Mouse (Mus musculus) heart, embryonic 11.5 days (tissue): ENCODE data around the gene Cdc7. TPM values are rescaled to one million over a fixed set of nuclear protein-coding genes. Genes with fewer than 3 reads are reported as not detected.

Experiments used
- ATAC-seq: fragments of 200-750 bp; cut with Nextera tagmentation; replicated peaks from 2 replicates; pipeline ENCODE4 v1.8.0; 2017; ENCODE audit warnings: moderate library complexity; ENCODE audit not compliant: insufficient number of reproducible peaks, low FRiP score, low TSS enrichment
- H3K27ac ChIP-seq: fragments of 300-500 bp; sonication (generic); 2 replicates; pipeline ENCODE4 v1.5.1; 2014; ENCODE audit warnings: mild to moderate bottlenecking, low read depth, low read length
- H3K27me3 ChIP-seq: fragments of 300-500 bp; sonication (generic); 2 replicates; pipeline ENCODE4 v1.6.1; 2014; ENCODE audit warnings: mild to moderate bottlenecking, low read length, mixed read lengths; ENCODE audit not compliant: control insufficient read depth, insufficient read depth
- H3K36me3 ChIP-seq: fragments of 300-500 bp; sonication (generic); 2 replicates; pipeline ENCODE4 v1.6.1; 2014; ENCODE audit warnings: mild to moderate bottlenecking, low read length, moderate library complexity, mixed read lengths; ENCODE audit not compliant: control insufficient read depth, insufficient read depth
- H3K4me1 ChIP-seq: fragments of 300-500 bp; sonication (generic); 2 replicates; pipeline ENCODE4 v1.6.1; 2014; ENCODE audit warnings: low read length; ENCODE audit not compliant: control insufficient read depth, insufficient read depth
- H3K4me2 ChIP-seq: fragments of 300-500 bp; sonication (generic); 2 replicates; pipeline ENCODE4 v1.6.1; 2014; ENCODE audit warnings: mild to moderate bottlenecking, moderate library complexity
- H3K4me3 ChIP-seq: fragments of 300-500 bp; sonication (generic); 2 replicates; pipeline ENCODE4 v1.5.1; 2014; ENCODE audit warnings: low read depth, low read length
- H3K9ac ChIP-seq: fragments of 300-500 bp; sonication (generic); 2 replicates; pipeline ENCODE4 v1.6.1; 2014; ENCODE audit warnings: mild to moderate bottlenecking, low read depth, low read length, moderate library complexity
- H3K9me3 ChIP-seq: fragments of 300-500 bp; sonication (generic); replicated peaks from 2 replicates; pipeline ENCODE4 v1.6.1; 2016; ENCODE audit warnings: low read length; ENCODE audit not compliant: control insufficient read depth
- WGBS: fragments of 180-500 bp; shearing (Covaris S2); extraction: QIAGEN DNeasy Blood & Tissue Kit; methylation state at CpG from one replicate; pipeline ENCODE4 v1.1.7; 2014; ENCODE audit not compliant: insufficient replicate concordance; 5-methylcytosine and 5-hydroxymethylcytosine counted together
- polyA plus RNA-seq: library from polyadenylated mRNA; unstranded; fragments of >200 nt; fragmentation: Nextera tagmentation; extraction: Ambion mirVana; gene quantifications from 2 replicates; pipeline ENCODE4 v1.2.1, GENCODE M21; 2014

Cdc7 gene
- polyA plus RNA-seq, 1 experiment from 2014 or later, result 36.1 TPM

DNA sequence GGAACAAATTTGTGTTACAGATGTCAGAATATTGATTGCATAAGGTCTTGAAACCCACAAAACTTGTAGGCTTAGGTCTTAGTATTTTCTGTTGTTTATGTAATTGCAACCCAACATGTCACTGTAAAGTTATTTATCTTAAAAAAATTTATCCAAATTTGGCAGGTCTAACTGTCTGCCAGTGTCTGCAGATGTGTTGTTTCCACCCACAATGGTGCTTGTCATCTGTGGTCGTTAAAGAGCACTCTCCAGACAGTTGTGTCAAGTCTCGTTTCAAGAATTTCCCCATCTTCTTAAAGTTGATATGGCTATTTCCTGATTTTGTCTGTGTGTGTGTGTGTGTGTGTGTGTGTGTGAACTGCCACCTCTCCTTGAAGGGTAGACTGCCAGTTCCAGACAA, 21.5 kb downstream of the Cdc7 start:
- H3K9ac ChIP-seq, result no peak overlapping the region
- H3K27me3 ChIP-seq, result no peaks in the 10 kb centered on the region
- H3K4me3 ChIP-seq, result no peak overlapping the region
- 40% methylated on average over 2 of the region's 2 CpGs for WGBS
- H3K36me3 ChIP-seq, result peaks cover 5% of the 10 kb centered on the region; the same call in 1 of the 2 replicates
- H3K9me3 ChIP-seq, result no peaks in the 10 kb centered on the region
- ATAC-seq, result no peak
- H3K4me2 ChIP-seq, result no peak overlapping the region
- H3K4me1 ChIP-seq, result peaks cover 1% of the 10 kb centered on the region; the same call in 1 of the 2 replicates
- H3K27ac ChIP-seq, result no peak overlapping the region

DNA sequence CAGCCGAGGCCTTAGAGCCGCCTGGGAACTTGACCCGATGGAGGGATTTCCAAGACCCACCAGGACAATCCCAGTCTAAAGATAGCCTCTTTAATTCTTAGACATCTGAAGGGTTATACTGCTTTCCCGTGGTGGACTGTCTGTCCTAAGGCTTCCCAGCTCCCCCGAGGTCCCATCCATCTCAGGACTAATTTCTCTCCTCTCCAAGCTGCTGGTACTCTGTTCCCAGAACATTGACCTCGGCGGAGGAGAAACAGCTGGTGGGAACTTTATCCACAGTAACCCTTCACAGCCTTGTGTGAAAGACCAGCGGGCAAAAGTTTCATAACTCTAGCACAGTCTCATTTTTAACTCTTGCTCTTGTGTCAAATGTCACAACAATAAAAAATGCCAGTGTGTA, 25.1 kb downstream of the Cdc7 start:
- Histone ChIP-seq H3K4me2 (no peak overlapping the region), H3K27ac (no peak overlapping the region), H3K9me3 (no peaks in the 10 kb centered on the region), H3K27me3 (no peaks in the 10 kb centered on the region), H3K4me1 (peaks cover 11% of the 10 kb centered on the region), H3K36me3 (peaks cover 2% of the 10 kb centered on the region; the same call in 1 of the 2 replicates), H3K9ac (no peak overlapping the region), H3K4me3 (no peak overlapping the region)
- ATAC-seq, result no peak
- WGBS, result 52% methylated on average over 8 of the region's 8 CpGs

DNA sequence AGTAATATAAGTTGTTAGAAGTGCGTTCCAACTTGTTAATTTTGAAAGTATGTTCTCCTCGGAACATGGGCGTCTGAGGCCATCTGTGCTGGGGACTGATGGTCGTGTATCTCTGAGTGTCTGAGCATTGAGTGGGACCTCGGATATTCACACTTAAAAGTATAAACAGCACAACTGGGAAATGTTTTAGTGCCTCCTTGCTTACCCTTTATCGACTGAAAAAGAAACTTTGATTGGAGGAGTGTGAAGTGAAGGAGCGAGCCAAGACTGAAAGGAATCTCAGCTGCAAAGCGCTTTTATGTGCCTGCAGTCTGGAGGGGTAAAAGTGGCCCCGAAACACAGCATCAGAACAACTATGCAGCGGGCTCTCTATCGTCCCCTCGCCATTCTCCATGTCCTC, 25.7 kb downstream of the Cdc7 start:
- 71% methylated on average over 12 of the region's 12 CpGs for WGBS
- Histone ChIP-seq H3K27me3 (no peaks in the 10 kb centered on the region), H3K4me1 (peaks cover 17% of the 10 kb centered on the region), H3K9me3 (no peaks in the 10 kb centered on the region), H3K27ac (no peak overlapping the region), H3K4me3 (no peak overlapping the region), H3K4me2 (no peak overlapping the region), H3K36me3 (no peaks in the 10 kb centered on the region), H3K9ac (no peak overlapping the region)
- no peak for ATAC-seq

DNA sequence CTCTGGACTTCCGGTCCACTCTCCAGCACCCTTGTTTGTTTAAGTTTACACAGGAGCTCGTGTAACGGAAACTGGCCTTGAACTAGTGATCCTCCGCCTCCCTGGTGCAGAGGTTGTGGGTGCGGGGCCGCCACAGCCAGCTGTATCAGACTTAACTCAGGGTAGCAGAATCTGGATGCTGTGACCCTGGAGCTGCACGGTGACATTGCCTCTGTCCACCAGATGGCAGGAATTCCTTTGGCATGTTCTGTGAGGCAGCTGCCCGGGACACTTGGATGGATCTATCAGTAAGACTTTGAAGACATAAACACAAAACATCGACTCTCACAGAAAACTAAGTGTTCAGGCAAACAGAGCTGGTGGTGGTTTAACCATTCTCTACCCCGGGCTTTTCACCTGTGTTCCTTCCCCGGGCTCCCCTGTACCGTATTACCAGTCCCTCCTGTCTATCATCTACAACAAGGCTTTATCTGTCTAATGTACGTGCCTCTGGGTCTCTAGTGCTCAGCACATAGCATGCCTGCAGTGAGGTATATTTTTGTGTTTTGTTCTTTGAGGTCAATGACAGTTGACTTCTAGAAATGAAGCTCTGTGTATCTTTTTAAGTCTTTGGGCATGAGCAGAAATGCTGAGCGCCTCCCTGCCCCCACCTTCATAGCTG, 26.6 kb downstream of the Cdc7 start:
- Histone ChIP-seq H3K4me3 (peak overlapping the region; percentile 14; the same call in 1 of the 2 replicates), H3K4me2 (peak overlapping the region; percentile 53), H3K27ac (no peak overlapping the region), H3K27me3 (no peaks in the 10 kb centered on the region), H3K36me3 (no peaks in the 10 kb centered on the region), H3K9me3 (no peaks in the 10 kb centered on the region), H3K9ac (no peak overlapping the region), H3K4me1 (peaks cover 20% of the 10 kb centered on the region)
- no peak; the same call in 1 of the 2 replicates for ATAC-seq
- 27% methylated on average over 14 of the region's 14 CpGs for WGBS

DNA sequence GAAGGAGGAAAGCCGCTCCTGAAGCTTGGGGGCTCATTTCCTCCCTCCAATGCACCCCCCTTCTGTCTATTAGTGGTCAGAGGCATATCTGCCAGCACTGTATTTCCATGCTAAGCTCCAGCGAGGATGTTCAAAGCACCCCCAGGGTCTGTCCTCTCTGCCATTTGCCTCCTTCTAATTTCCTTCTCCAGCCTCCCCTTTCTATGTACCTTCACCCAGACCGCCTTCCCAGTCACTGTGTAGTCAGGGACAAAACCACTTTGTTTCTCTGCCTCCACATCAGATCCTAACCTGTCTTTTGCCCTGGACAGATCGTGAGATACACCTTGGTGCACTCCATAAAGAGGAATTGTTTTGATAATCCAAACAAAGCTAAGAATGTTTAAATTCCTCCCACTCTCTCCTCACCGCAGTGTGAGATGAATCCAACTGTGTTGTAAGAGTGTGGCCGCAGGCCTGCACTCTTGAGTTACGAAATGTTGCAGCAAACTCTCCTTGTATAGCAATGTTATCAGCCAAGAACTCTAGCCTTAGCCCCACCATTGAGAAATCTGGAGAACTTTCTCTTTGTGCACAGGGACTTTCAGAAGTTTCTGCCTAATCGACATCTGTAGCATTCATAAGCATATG, 27.3 kb downstream of the Cdc7 start:
- no peak for ATAC-seq
- peaks cover 24% of the 10 kb centered on the region for H3K4me1 ChIP-seq
- 54% methylated on average over 8 of the region's 8 CpGs for WGBS
- no peak overlapping the region for H3K4me3 ChIP-seq
- no peak overlapping the region for H3K9ac ChIP-seq
- peak overlapping the region; percentile 53; the same call in 1 of the 2 replicates for H3K4me2 ChIP-seq
- no peaks in the 10 kb centered on the region for H3K36me3 ChIP-seq
- H3K9me3 ChIP-seq, result no peaks in the 10 kb centered on the region
- H3K27me3 ChIP-seq, result no peaks in the 10 kb centered on the region
- H3K27ac ChIP-seq, result no peak overlapping the region

DNA sequence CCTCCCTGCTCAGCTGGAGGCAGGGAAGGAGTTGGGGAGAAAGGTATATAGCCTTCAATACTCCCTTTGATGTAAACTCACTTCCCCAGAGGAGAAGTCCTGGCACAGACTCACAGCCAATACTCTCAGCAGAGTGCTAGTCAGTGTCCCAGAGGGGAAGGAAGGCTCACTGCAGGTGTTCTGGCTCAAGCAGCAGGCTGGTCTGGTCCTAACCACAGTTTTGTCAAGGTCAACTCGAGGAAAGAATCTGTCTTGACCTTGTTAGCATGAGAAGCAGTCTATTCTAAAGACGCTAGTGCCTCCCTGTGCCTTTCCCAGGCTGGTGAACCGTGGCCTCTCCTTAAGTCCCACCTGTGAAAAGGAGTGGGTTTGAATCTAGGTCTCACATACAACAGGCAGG, 30.6 kb downstream of the Cdc7 start:
- Histone ChIP-seq H3K4me2 (no peak overlapping the region), H3K9ac (0 out of 2 replicates have a peak overlapping the region, but pooled peaks have one; percentile 5), H3K27me3 (no peaks in the 10 kb centered on the region), H3K9me3 (no peaks in the 10 kb centered on the region), H3K4me1 (peaks cover 24% of the 10 kb centered on the region), H3K4me3 (no peak overlapping the region), H3K36me3 (no peaks in the 10 kb centered on the region), H3K27ac (no peak overlapping the region)
- 23% methylated on average over 3 of the region's 3 CpGs for WGBS
- ATAC-seq, result no peak

DNA sequence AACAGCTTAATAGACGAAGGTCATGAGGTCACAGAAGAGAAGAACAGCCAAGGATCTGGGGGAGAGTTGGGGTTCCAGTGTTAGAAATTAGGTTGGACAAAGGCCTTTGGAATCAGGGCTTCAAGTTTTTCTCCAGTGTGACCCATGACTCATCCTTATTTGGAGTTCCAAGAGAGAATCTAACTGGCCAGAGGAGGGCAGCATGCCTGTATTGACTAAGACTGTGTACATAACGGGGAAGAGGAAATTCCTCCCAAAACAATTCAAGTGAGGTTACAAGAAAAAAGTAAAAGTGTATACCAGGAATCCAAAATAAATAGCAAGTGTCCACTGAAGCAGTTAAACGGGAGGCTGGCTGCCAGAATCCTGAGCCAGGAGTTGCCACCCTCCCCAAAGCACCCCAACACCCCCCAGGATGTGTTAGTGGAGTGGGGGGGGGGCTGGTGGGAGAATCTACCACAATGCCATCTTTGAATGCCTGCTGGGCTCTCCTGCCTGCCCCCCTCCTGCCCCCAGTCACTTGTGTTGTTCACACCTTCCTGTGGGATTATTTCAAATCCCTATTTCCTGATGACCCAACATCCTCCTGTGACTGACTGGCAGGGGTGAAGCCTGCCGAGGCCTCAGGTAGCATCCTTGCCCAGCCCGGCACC, 31.9 kb downstream of the Cdc7 start:
- Histone ChIP-seq H3K4me2 (no peak overlapping the region), H3K27ac (no peak overlapping the region; the same call in 1 of the 2 replicates), H3K4me1 (peaks cover 19% of the 10 kb centered on the region), H3K36me3 (no peaks in the 10 kb centered on the region), H3K9ac (no peak overlapping the region), H3K4me3 (no peak overlapping the region), H3K27me3 (no peaks in the 10 kb centered on the region), H3K9me3 (no peaks in the 10 kb centered on the region)
- peak; percentile 57; the same call in 1 of the 2 replicates for ATAC-seq
- WGBS, result 33% methylated on average over 5 of the region's 5 CpGs

DNA sequence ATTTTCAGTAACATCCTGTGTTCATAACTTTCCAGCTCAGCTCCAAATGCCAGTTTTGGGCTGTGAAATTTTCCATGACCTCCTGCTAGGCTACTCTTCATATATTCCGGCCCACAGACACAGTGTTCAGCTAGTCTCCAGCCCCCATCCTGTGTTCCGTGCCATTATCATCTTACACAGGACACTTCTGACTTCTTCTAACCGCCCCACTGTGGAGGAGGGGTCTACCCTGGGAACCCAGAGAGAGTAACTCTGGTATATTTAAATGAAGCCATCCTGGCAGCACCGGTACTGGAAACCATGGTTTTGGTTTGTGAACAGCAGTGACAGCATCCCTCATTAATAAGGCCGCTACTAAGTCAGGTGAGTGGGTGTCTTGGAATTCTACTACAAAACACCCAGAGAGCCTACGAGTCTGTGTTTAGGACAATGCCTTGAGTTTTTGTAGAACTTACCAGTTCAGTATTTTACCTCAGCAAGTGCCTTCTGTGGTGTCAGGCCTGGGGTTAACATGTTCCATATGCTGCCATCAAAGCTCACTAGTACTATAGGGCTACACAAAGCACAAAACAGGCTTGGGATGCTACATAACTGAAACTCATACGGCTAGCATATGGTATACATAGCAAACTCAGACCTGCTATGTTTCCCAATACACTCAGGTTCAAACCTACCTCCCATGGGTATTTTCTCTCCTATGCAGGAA, 32.6 kb downstream of the Cdc7 start:
- Histone ChIP-seq H3K9ac (no peak overlapping the region), H3K27me3 (no peaks in the 10 kb centered on the region), H3K4me2 (no peak overlapping the region), H3K9me3 (no peaks in the 10 kb centered on the region), H3K4me1 (peaks cover 18% of the 10 kb centered on the region), H3K27ac (peak overlapping the region; percentile 47; the same call in 1 of the 2 replicates), H3K36me3 (no peaks in the 10 kb centered on the region), H3K4me3 (no peak overlapping the region)
- 64% methylated on average over 7 of the region's 7 CpGs for WGBS
- ATAC-seq, result peak; percentile 31; the same call in 1 of the 2 replicates
